In genomic region chr15:3954971-3955370, GRCm38 (mm10) we compare ENCODE assay signal across 19 mouse cellular contexts. TPM values are rescaled to one million over a fixed set of nuclear protein-coding genes. Genes with fewer than 3 reads are reported as not detected.
DNase-seq lines count a peak whose midpoint lies in the region; ATAC-seq and TF ChIP-seq lines count a peak whose summit lies in the region.
"Had no signal": no experiment of that assay in that cellular context is flagged by ENCODE, and none has a peak within 500 bp of the region (broad histone marks: within the 10 kb centered on the region; RNA-seq: fewer than 3 reads in every experiment).

No protein-coding gene starts in this region.

- no peak overlapping the region for H3ac ChIP-seq in myocyte (ENCODE audit: control insufficient read depth, insufficient read length)

- H3K4me2 ChIP-seq in midbrain, embryonic 11.5 days: no peak overlapping the region
- no peak overlapping the region for H3K4me2 ChIP-seq in midbrain, embryonic 13.5 days (replicated peaks)
- H3K4me2 ChIP-seq in myocyte (ENCODE audit: low read depth): no peak overlapping the region
- H3K4me2 ChIP-seq in neural tube, embryonic 15.5 days: no peak overlapping the region
- H3K4me2 ChIP-seq: heart, embryonic 11.5 days; kidney, embryonic 15.5 days; neural tube, embryonic 12.5 days had no signal

- TF ChIP-seq POLR2A in bone marrow macrophage, adult 2 months (IDR thresholded peaks at IDR 0.05; ENCODE audit: borderline replicate concordance, low read depth, low read length): no peak
- no peak for TF ChIP-seq POLR2A in myocyte (IDR thresholded peaks at IDR 0.05; ENCODE audit: insufficient read length, low read depth)

- H3K4me1 ChIP-seq in midbrain, embryonic 11.5 days (ENCODE audit: control insufficient read depth, insufficient read depth, low read length): no peaks in the 10 kb centered on the region
- no peaks in the 10 kb centered on the region for H3K4me1 ChIP-seq in midbrain, embryonic 13.5 days (replicated peaks)
- H3K4me1 ChIP-seq in bone marrow macrophage, adult 2 months (ENCODE audit: control insufficient read depth, insufficient read depth, low read length): peaks cover 13% of the 10 kb centered on the region
- H3K4me1 ChIP-seq in neural tube, embryonic 15.5 days: no peaks in the 10 kb centered on the region
- H3K4me1 ChIP-seq: kidney, embryonic 15.5 days; neural tube, embryonic 12.5 days had no signal

- no peaks in the 10 kb centered on the region for H3K9me3 ChIP-seq in midbrain, embryonic 11.5 days (ENCODE audit: control insufficient read depth, low read length)
- H3K9me3 ChIP-seq in midbrain, embryonic 13.5 days: no peaks in the 10 kb centered on the region
- H3K9me3 ChIP-seq in neural tube, embryonic 15.5 days (replicated peaks): no peaks in the 10 kb centered on the region
- H3K9me3 ChIP-seq: G1E; kidney, embryonic 15.5 days; neural tube, embryonic 12.5 days had no signal

- no peak for ATAC-seq in midbrain, embryonic 11.5 days (ENCODE audit: low FRiP score)
- ATAC-seq in midbrain, embryonic 13.5 days: no peak
- no peak for ATAC-seq in neural tube, embryonic 15.5 days (ENCODE audit: low FRiP score)
- ATAC-seq: midbrain, embryonic 16.5 days had no signal

- WGBS in midbrain, embryonic 11.5 days: 86% methylated on average over 2 of the region's 2 CpGs
- WGBS in midbrain, embryonic 13.5 days: 73% methylated on average over 2 of the region's 2 CpGs
- WGBS in neural tube, embryonic 15.5 days: 59% methylated on average over 2 of the region's 2 CpGs

- no peak overlapping the region for H3K27ac ChIP-seq in midbrain, embryonic 11.5 days (ENCODE audit: low read depth, low read length)
- no peak overlapping the region for H3K27ac ChIP-seq in midbrain, embryonic 13.5 days
- peak overlapping the region; percentile 71 for H3K27ac ChIP-seq in bone marrow macrophage, adult 2 months (ENCODE audit: insufficient read depth, low read depth, low read length)
- H3K27ac ChIP-seq in neural tube, embryonic 15.5 days (replicated peaks): no peak overlapping the region
- H3K27ac ChIP-seq: kidney, embryonic 15.5 days; liver, embryonic 14.5 days; neural tube, embryonic 12.5 days had no signal

- no peaks in the 10 kb centered on the region for H3K36me3 ChIP-seq in midbrain, embryonic 11.5 days (ENCODE audit: control insufficient read depth, insufficient read depth, low read length)
- H3K36me3 ChIP-seq in midbrain, embryonic 13.5 days: no peaks in the 10 kb centered on the region
- H3K36me3 ChIP-seq in myocyte (ENCODE audit: control insufficient read depth, insufficient read depth): no peaks in the 10 kb centered on the region
- no peaks in the 10 kb centered on the region for H3K36me3 ChIP-seq in neural tube, embryonic 15.5 days
- H3K36me3 ChIP-seq: G1E; kidney, embryonic 15.5 days; neural tube, embryonic 12.5 days had no signal

- H3K27me3 ChIP-seq in midbrain, embryonic 11.5 days (ENCODE audit: control insufficient read depth, insufficient read depth, low read length): no peaks in the 10 kb centered on the region
- H3K27me3 ChIP-seq in midbrain, embryonic 13.5 days: no peaks in the 10 kb centered on the region
- H3K27me3 ChIP-seq in myocyte (ENCODE audit: control insufficient read depth, insufficient read depth, insufficient read length): no peaks in the 10 kb centered on the region
- H3K27me3 ChIP-seq in neural tube, embryonic 15.5 days (replicated peaks): no peaks in the 10 kb centered on the region
- H3K27me3 ChIP-seq: kidney, embryonic 15.5 days; neural tube, embryonic 12.5 days had no signal

- no peaks in the 10 kb centered on the region for H3K79me2 ChIP-seq in myocyte (ENCODE audit: control insufficient read depth, insufficient read depth)

- no peak overlapping the region for H3K4me3 ChIP-seq in midbrain, embryonic 11.5 days (ENCODE audit: low read depth, low read length)
- H3K4me3 ChIP-seq in midbrain, embryonic 13.5 days (replicated peaks): no peak overlapping the region
- H3K4me3 ChIP-seq in bone marrow macrophage, adult 2 months (ENCODE audit: insufficient read depth, low read length): 0 out of 2 replicates have a peak overlapping the region, but pooled peaks have one; percentile 22
- no peak overlapping the region for H3K4me3 ChIP-seq in myocyte
- H3K4me3 ChIP-seq in neural tube, embryonic 15.5 days (replicated peaks): no peak overlapping the region
- H3K4me3 ChIP-seq: kidney, embryonic 15.5 days; neural tube, embryonic 12.5 days had no signal

- no peak for TF ChIP-seq CTCF in bone marrow macrophage, adult 2 months (IDR thresholded peaks at IDR 0.05; ENCODE audit: low read depth, low read length)

- H3K9ac ChIP-seq in midbrain, embryonic 11.5 days (ENCODE audit: low read length): no peak overlapping the region
- H3K9ac ChIP-seq in midbrain, embryonic 13.5 days (replicated peaks): no peak overlapping the region
- H3K9ac ChIP-seq in neural tube, embryonic 15.5 days (replicated peaks): no peak overlapping the region
- H3K9ac ChIP-seq: kidney, embryonic 15.5 days; liver, embryonic 14.5 days; neural tube, embryonic 12.5 days had no signal

- peak; percentile 19 for DNase-seq in kidney, adult 9 months
- no peak for DNase-seq in kidney, postnatal 14 days
- peak; percentile 28 for DNase-seq in midbrain, embryonic 11.5 days (ENCODE audit: low spot score, missing footprints)
- no peak for DNase-seq in spleen, adult 12 weeks (ENCODE audit: low spot score)
- DNase-seq: cerebellum, postnatal 10 days; gastrocnemius, postnatal 25 days; heart, postnatal 36 days; lung, postnatal 4 days; right cerebral cortex, postnatal 4 days had no signal

TF ChIP-seq in myocyte, 11 proteins besides CTCF, POLR2A, EP300 and RAD21:
- TF ChIP-seq E2F4 (IDR thresholded peaks at IDR 0.05; ENCODE audit: insufficient read depth) (no peak), CEBPB (IDR thresholded peaks at IDR 0.05; ENCODE audit: insufficient read depth, poor library complexity, severe bottlenecking) (0 out of 2 replicates have a peak, but pooled peaks have one; percentile 30), TCF3 (IDR thresholded peaks at IDR 0.05; ENCODE audit: insufficient read length, low read depth) (no peak), MAX (IDR thresholded peaks at IDR 0.05; ENCODE audit: low read depth) (no peak)

RNA-seq across cellular contexts. Expression of gene Fbxo4, which starts 24.4 kb away (rescaled TPM):
- polyA plus RNA-seq in midbrain, embryonic 11.5 days (2014; fragmentation: Nextera tagmentation; extraction: Ambion mirVana): 5.6 and 7.1 TPM in 2 replicates
- 6.3 and 7.3 TPM in 2 replicates for polyA plus RNA-seq in midbrain, embryonic 13.5 days (2015; fragmentation: Nextera tagmentation; extraction: Ambion mirVana)
- polyA plus RNA-seq in bone marrow macrophage, adult 2 months (2012; ENCODE audit: insufficient read depth, insufficient read length, missing spikeins): 18.1 and 20.1 TPM in 2 replicates
- polyA plus RNA-seq in myocyte (2012; fragmentation: generic; extraction: Trizol): 14.4 TPM
- polyA plus RNA-seq in neural tube, embryonic 15.5 days (2015; fragmentation: Nextera tagmentation; extraction: Ambion mirVana): 9.0 and 10.7 TPM in 2 replicates

RNA-seq across cellular contexts. Expression of gene AW549877, which starts 40.6 kb away (rescaled TPM):
- 65.5 and 72.7 TPM in 2 replicates for polyA plus RNA-seq in midbrain, embryonic 11.5 days (2014; fragmentation: Nextera tagmentation; extraction: Ambion mirVana)
- polyA plus RNA-seq in midbrain, embryonic 13.5 days (2015; fragmentation: Nextera tagmentation; extraction: Ambion mirVana): 42.1 and 47.1 TPM in 2 replicates
- 73.6 and 85.0 TPM in 2 replicates for polyA plus RNA-seq in bone marrow macrophage, adult 2 months (2012; ENCODE audit: insufficient read depth, insufficient read length, missing spikeins)
- polyA plus RNA-seq in myocyte (2012; fragmentation: generic; extraction: Trizol): 5.9 TPM
- 34.2 and 34.4 TPM in 2 replicates for polyA plus RNA-seq in neural tube, embryonic 15.5 days (2015; fragmentation: Nextera tagmentation; extraction: Ambion mirVana)

Comparison
In these comparisons a context has a peak if more than half of its experiments do, and no peak if none do; other contexts are left out.
1. DNase-seq: peak in kidney, adult 9 months (single experiment) and midbrain, embryonic 11.5 days (single experiment); none in kidney, postnatal 14 days (single experiment) and spleen, adult 12 weeks (single experiment).